Mouse (Mus musculus) layer of hippocampus, adult 2 months (tissue): Measurements from ENCODE around the gene Wfdc16. TPM values are rescaled to one million over a fixed set of nuclear protein-coding genes. Genes with fewer than 3 reads are reported as not detected.

Experiments
- DNase-seq, 2 experiments: peaks; one replicate each; pipeline ENCODE4 v3.0.0; 2022; ENCODE audit warnings: low spot score in 2 of 2
- H3K27ac ChIP-seq: fragments of 200-600 bp; 2 replicates; pipeline ENCODE4 v1.8.1; 2022
- H3K4me3 ChIP-seq: fragments of 200-600 bp; 2 replicates; pipeline ENCODE4 v1.8.1; 2022; ENCODE audit warnings: mild to moderate bottlenecking
- CTCF ChIP-seq: fragments of 200-600 bp; conservative IDR thresholded peaks from 2 replicates; pipeline ENCODE4 v1.8.1; 2022; ENCODE audit warnings: antibody characterized with exemption, mild to moderate bottlenecking, moderate library complexity
- long read RNA-seq, 2 experiments: library from polyadenylated mRNA; stranded (forward); transcript quantifications; one replicate each; pipeline ENCODE4 v2.0.0; 2021; ENCODE audit warnings: borderline mapping rate in 2 of 2
- total RNA-seq, 2 experiments: library from RNA; stranded (reverse); gene quantifications; 2 replicates each; pipeline ENCODE4 v1.2.3; 2021

Wfdc16 gene
- not detected for total RNA-seq
- long read RNA-seq, experiment 1: 0 reads
- long read RNA-seq, experiment 2: 0 reads

DNA sequence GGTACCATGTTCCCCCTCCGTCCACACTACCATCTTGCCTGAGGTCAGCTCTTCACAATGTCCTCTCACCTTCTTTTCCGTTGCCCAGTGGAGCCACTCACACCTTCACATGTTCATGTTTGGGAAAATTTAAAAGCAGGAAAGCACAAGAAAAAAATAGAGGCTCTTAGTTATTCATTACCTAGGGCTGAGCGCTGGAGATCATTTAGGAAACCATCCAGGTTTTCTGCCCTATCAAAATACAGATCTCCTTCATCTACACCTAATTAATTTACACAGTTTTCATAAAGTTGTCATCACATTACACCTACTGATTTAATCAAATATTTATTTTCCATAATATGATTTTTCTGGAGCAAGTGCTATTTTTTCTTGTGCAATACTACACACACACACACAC is at the start of gene Wfdc16:
Wfdc16 (minus strand) TSS at position 101 of the 400 bp plus-strand sequence.
- Histone ChIP-seq H3K27ac (no peak within 1 kb of the TSS), H3K4me3 (no peak within 1 kb of the TSS)
- no peak for TF ChIP-seq CTCF
- no peak for DNase-seq

DNA sequence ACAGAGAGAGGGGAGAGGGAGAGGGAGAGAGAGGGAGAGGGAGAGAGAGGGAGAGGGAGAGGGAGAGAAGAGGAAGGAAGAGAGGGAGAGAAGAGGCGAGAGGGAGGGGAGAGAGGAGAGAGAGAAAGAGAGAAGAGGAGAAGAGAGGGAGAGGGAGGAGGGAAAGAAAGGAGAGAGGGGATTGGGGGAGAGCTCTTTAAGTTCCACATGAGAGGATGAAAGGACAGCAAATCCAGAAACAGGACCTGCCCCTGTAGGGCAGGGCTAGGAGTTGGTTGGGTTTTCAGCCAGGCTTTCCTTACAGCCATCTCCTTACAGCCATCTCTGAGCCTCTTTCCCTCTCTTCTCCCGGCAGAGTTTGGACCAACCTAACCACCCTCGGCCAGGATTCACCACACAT is 46.2 kb upstream of the Wfdc16 start, which contains the start of gene Wfdc13:
Wfdc13 (plus strand) TSS at position 301 of the 400 bp plus-strand sequence.
- no peak within 1 kb of the TSS for H3K4me3 ChIP-seq
- no peak within 1 kb of the TSS for H3K27ac ChIP-seq
- TF ChIP-seq CTCF: no peak
- no peak for DNase-seq

DNA sequence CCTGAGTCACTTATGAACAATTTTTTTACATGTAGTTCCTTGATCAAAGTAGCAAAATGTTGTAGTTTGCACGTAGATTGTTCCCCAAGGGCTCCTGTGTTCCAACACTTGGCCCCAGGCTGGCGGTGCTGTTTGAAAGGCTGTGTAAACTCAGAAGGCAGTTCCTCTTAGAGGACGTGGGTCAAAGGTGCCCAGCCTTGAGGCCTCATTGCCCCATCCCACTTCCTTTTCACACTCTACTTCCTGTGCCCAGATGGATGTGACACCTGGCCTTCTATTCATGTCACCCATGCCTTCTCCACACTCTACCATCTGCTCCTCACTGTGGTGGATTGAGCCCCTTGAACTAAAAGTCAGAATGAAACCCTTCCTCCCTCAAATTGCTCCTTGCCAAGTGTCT is 41.3 kb upstream of the Wfdc16 start:
- Histone ChIP-seq H3K27ac (no peak overlapping the region), H3K4me3 (no peak overlapping the region)
- TF ChIP-seq CTCF: no peak
- no peak for DNase-seq

DNA sequence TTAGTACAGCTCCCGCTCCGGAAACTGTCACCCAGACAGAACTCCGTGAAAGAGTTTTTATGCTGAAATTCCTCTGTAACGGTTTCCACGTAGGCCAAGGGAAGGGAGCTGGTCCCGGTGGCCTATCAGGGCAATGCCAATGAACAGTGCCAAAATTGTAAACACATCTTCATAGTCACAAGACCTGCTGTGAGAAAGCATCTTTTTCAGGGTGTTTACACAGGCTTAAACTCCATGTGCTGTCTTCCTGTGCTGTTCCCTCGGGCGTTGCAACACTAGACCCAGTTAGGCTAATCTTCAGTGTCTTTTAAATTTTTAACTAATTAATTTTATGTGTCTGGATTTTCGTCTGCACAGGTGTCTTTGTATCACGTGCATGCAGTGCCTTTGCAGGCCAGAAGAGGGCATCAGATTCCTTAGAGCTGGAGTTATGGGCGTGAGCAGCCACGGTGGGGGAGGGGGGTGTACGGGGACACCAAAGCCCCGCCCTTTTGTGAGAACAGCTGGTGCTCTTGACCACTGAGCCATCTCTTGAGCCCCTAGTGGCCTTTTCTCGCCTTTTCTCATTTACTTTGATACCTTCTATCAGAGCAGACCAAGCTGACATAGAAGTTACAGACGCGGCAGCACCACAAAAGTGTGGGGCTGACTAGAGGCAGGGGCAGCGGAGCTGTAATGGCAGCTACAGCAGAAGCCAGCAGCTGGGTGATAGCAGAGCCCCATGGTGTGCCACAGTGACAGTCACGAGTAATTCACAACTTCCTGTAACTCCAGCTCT is 40.4 kb upstream of the Wfdc16 start:
- peak; percentile 51 to 54 for DNase-seq
- H3K27ac ChIP-seq: no peak overlapping the region
- TF ChIP-seq CTCF: peak; percentile 81
- H3K4me3 ChIP-seq: peak overlapping the region; percentile 46

DNA sequence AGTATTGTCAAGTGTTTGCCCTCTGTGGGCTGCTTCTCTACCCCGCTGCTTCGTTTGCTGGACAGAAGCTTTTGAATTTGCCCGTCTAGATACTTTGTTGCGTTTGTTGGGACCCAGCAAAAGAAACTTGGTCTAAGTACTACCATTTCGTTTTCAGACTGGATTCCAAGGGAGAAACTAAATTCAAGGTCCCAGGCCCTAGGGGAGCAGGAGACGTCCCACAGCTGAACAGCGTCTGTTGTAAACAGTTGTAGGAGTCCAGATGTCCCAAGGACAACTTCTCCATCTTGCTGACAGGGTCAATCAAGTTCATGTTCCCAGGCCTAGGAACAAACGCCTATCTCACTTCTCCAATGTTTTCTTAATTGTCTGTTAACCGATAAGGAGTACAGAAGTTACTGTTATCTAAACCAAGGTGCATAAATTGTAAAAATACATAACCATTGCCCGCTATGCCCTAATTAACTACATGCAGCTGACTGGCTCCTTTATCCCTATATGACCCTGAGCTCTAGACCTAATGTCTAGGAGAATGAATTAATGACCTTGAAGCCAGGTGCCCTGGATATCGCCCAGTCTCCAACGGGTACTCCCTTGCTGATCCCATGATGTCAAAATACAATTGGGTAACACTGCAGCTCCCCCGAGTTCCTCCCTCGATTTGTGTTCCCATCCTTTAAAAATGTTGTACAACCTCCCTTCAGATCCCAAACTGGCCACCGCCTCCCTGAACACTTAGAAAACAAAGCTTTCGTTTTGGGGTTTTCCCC is 38.5 kb upstream of the Wfdc16 start:
- no peak for TF ChIP-seq CTCF
- Histone ChIP-seq H3K4me3 (no peak overlapping the region), H3K27ac (no peak overlapping the region)
- no peak for DNase-seq

DNA sequence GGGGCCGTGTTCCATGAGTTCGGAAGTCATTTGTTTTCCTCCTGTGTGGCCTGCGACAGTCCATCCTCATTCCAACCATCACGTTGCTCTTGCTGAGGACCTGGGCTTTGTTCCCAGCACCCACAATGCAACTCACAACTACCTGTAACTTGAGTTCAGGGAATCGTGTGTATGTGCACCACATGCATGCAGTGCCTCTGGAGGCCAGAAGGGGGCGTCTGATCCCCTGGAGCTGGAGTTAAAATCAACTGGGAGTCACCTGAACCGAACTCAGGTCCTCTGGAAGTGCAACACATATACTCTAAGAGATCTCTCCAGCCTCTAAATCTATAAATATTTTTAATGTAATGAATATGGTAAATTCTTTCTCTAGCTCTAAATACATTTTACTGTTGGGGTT is 37.5 kb upstream of the Wfdc16 start:
- peak; percentile 37 for TF ChIP-seq CTCF
- H3K27ac ChIP-seq: no peak overlapping the region
- DNase-seq: no peak
- H3K4me3 ChIP-seq: no peak overlapping the region

DNA sequence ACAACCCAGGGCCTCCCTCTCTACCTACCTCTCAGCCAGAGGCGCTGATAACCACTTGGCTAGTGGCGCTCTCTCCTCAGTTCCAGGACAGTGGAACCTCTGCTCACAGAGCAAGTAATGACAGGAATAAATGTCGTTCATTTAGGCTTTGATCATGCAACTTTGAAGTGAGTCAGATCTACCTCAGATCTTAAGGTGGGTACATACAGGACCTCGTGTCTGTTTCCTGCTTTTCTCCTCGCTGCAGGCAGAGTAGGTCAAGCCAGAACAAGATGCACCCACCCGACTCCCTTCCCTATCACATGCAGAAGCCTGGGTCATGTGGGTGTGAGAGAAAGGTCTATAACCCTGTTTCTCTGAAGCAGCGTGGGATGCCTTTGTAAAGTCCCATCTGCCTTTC is 35.4 kb upstream of the Wfdc16 start, which contains the start of gene Wfdc11:
Wfdc11 (minus strand) TSS at position 101 of the 400 bp plus-strand sequence.
- H3K4me3 ChIP-seq: no peak within 1 kb of the TSS
- no peak for TF ChIP-seq CTCF
- no peak within 1 kb of the TSS for H3K27ac ChIP-seq
- no peak for DNase-seq

DNA sequence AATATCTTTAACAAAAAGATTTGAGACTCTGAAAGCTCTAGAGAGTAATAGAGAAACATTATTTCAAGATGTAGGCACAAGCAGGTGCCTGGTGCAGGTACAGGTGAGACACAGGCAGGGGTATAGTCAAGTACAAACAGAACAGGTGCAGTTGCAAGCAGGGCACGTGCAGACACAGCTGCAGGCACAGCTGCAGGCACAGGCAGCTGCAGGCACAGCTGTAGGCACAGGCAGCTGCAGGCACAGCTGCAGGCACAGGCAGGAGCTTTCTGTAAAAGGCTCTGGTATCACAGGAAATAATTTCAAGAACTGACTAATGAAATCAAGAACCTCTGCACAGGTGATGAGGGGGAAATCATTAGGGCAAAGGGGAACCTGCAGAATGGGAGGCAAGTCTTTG is 32.3 kb upstream of the Wfdc16 start:
- Histone ChIP-seq H3K4me3 (no peak overlapping the region), H3K27ac (no peak overlapping the region)
- no peak for TF ChIP-seq CTCF
- no peak for DNase-seq

DNA sequence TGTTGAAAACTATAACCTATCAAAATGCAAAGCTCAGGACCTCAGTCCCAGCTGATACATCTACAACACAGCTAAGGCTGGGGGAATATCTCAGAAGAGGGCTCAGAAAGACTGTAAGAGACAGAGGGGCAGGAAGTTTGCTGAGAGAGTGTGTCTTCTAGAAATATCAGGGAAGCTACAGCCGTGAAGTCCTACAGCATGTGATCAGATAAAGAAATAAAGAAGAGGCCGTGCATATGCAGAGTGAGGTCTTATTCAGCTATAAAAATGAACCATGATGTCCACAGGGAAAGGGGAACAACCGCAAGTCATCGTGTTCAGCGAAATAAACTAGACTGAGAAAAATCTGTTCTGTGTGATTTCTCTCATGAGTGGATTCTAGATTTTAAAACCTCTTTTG is 31.7 kb upstream of the Wfdc16 start:
- Histone ChIP-seq H3K27ac (no peak overlapping the region), H3K4me3 (no peak overlapping the region)
- no peak for TF ChIP-seq CTCF
- DNase-seq: no peak

DNA sequence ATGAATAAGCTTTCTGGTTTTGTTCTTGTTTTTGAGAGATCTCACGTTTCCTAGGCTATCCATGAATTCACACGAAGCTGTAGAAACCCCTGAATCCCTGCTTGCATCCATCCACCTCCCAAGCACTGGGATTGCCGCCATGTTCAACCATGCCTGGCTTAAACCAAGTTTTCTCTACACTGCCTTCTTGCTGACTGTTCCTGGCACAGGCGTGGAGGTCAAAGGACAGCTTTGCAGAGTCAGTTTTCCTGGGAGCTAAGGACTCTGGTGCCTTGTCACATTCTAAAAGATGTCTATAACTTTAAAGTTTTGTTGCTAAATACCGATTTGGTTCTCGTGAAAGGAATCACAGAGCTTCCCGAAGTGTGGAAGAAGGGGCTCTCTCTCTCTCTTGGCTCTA is 26.3 kb upstream of the Wfdc16 start:
- DNase-seq: no peak
- Histone ChIP-seq H3K4me3 (no peak overlapping the region), H3K27ac (no peak overlapping the region)
- no peak for TF ChIP-seq CTCF

DNA sequence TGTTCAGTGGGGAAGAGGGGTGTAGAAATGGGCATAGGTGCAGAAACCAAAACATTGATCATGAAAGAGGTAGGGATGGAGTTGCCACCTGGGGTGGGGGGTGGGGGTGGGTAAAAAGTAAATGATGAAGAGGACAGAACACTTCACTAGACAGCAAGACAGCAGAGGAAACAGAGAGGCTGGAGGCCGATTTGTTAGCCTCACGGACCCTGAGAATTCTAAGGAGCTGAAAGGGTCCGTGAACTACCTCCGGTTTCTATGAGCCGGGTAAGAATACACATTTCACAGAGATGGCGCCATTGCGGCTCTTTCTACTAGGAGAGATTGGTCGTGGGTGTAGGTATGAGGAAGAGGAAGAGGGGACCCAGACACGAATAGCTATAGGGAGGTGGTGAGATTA is 17.9 kb upstream of the Wfdc16 start, which contains the start of gene Wfdc9:
Wfdc9 (minus strand) TSS at position 101 of the 400 bp plus-strand sequence.
- TF ChIP-seq CTCF: no peak
- DNase-seq: no peak

DNA sequence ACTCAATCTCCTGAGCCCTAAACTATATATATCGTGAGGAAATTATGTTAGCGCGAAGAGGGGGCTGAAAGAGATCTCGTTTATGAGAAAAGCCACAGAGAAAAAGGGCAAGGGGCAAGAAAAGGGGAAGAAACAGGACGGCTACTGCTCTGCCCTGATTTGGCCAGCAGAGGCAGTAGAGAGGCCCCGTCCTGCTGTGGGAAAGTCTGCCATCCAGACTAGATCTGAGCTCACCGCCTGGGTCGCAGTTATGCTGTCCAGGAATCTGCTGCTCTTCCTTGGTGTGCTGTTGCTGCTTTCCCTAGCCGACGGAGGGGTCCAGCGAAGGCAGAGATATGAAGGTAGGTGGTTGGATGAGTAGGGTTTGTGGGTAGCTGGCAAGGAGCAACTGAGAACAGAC is 17.3 kb upstream of the Wfdc16 start, which contains the start of gene Wfdc10:
Wfdc10 (plus strand) TSS at position 189 of the 400 bp plus-strand sequence.
- H3K4me3 ChIP-seq: no peak within 1 kb of the TSS
- no peak within 1 kb of the TSS for H3K27ac ChIP-seq
- peak in 1 of 2 experiments; percentile 30 for DNase-seq
- peak; percentile 89 for TF ChIP-seq CTCF

More for the DNA sequence above, 17.9 kb upstream of the Wfdc16 start, which contains the start of gene Wfdc9:
- Histone ChIP-seq H3K4me3 (no peak within 1 kb of the TSS), H3K27ac (no peak within 1 kb of the TSS)
